Mouse (Mus musculus): ENCODE results near the gene B3gnt3. TPM values are rescaled to one million over a fixed set of nuclear protein-coding genes. Genes with fewer than 3 reads are reported as not detected.
A peak's percentile ranks its signal among the peaks of the same experiment; 100 is the strongest.

Gene B3gnt3
- polyA plus RNA-seq, 1 experiment from 2014 or later = 0.59 TPM

DNA sequence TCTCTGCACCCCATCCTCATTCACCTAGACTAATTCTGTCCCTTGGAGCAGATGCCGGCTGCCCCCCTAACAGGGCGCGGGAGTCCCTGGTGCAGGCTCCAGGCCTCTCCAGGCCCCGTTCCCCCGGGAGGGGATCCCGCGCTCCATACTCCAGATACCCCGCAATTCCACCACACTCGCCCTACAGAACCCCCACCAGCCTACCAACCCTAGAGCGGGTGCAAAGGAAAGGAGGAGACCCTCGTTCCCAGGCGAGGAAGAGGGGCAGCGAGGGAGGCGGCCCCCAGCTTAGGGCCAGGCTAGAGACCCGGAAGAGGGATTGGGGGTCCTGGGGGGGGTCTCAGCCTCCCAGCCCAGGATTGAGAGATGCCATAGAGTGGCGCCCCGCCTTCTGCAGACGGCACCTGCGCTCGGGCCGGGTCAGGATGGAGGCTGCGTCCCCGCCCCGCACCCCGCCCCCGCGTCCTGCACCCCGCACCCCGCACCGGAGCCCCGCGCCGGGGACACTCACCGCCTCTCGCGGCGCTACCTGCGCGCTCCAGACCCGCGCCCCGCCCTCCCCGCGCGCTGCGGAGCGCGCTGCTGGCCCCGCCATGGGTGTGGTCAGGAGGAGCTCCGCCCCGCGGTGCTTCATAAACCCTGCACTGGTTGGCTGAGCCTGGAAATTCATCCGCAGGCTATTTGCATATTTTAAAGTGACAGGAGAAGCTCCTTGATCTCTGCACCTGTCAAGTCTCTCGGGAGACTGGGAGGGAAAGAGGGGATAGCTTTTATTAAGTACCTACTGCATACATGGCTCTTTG, 23.7 kb upstream of the B3gnt3 start, which contains the start of gene Fcho1:
TSS of gene Fcho1 (minus strand) at position 595 of the 803 bp plus-strand sequence.
- 1% methylated on average over 52 of the region's 54 CpGs for WGBS
- Histone ChIP-seq H3K9ac (peak within 1 kb of the TSS; percentile 89), H3K27ac (peak within 1 kb of the TSS; percentile 35; the same call in 1 of the 2 replicates), H3K9me3 (replicated peaks) (no peaks in the 10 kb centered on the region), H3K4me3 (peak within 1 kb of the TSS; percentile 81), H3K4me2 (replicated peaks) (peak within 1 kb of the TSS; percentile 83), H3K36me3 (no peaks in the 10 kb centered on the region), H3K4me1 (peaks cover 54% of the 10 kb centered on the region), H3K27me3 (peaks cover 23% of the 10 kb centered on the region)
- ATAC-seq (ENCODE audit: low FRiP score) = peak; percentile 85

DNA sequence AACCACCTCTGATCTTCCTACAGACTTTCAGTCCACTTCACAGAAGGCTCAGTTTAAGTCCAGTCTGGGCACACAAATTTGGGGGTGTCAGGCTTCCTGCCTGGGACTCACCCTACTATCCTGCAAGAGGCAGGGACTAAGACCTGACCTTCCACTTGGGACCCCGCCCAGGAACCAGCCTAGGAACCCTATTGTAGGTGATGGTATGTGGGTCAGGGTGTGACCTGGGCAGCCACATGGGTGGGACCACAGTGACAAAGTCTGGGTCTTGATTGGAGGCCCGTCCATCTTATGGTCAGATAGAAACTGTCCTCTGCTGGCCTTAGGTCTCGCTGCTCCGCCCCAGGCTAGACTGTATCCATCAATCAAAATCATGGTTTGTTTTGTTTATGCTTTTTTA, 22.8 kb upstream of the B3gnt3 start:
- 0 out of 2 replicates have a peak overlapping the region, but pooled peaks have one; percentile 81 for H3K4me3 ChIP-seq
- peak overlapping the region; percentile 89; the same call in 1 of the 2 replicates for H3K9ac ChIP-seq

DNA sequence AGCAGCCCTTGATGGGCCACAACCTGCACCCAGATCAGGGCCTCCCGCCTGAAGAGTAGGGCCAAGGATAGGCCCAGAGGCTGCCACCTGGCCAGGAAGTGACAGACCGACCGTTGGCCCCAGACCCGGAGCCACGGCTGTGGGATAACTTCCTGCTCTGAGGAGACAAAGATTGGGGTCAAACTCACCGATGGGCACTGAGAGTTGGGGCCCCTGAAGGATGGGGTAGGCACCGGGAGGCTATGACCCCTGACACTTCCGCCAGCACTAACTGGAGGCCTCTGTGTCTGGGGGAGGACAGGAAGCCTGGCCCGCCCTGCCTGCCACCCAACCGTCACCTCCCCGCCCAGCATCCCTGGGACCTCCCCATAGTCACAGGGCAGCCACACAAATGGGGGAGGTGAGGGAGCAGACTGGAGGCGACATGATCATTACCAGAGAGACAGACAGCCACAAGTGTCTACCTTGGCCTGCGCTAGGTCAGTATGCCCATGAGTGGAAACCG, 21.5 kb upstream of the B3gnt3 start:
- H3K4me1 ChIP-seq = peaks cover 61% of the 10 kb centered on the region
- 69% methylated on average over 14 of the region's 14 CpGs for WGBS
- H3K4me2 ChIP-seq (replicated peaks) = no peak overlapping the region
- H3K27me3 ChIP-seq = peaks cover 20% of the 10 kb centered on the region
- no peaks in the 10 kb centered on the region for H3K36me3 ChIP-seq
- no peak overlapping the region for H3K9ac ChIP-seq
- H3K4me3 ChIP-seq = no peak overlapping the region
- H3K9me3 ChIP-seq (replicated peaks) = no peaks in the 10 kb centered on the region
- ATAC-seq (ENCODE audit: low FRiP score) = no peak
- no peak overlapping the region for H3K27ac ChIP-seq

More for the DNA sequence above, 22.8 kb upstream of the B3gnt3 start:
- 56% methylated on average over 4 of the region's 4 CpGs for WGBS
- Histone ChIP-seq H3K36me3 (no peaks in the 10 kb centered on the region), H3K27me3 (peaks cover 20% of the 10 kb centered on the region), H3K9me3 (replicated peaks) (no peaks in the 10 kb centered on the region), H3K27ac (no peak overlapping the region), H3K4me2 (replicated peaks) (peak overlapping the region; percentile 83), H3K4me1 (peaks cover 62% of the 10 kb centered on the region)
- ATAC-seq (ENCODE audit: low FRiP score) = no peak

DNA sequence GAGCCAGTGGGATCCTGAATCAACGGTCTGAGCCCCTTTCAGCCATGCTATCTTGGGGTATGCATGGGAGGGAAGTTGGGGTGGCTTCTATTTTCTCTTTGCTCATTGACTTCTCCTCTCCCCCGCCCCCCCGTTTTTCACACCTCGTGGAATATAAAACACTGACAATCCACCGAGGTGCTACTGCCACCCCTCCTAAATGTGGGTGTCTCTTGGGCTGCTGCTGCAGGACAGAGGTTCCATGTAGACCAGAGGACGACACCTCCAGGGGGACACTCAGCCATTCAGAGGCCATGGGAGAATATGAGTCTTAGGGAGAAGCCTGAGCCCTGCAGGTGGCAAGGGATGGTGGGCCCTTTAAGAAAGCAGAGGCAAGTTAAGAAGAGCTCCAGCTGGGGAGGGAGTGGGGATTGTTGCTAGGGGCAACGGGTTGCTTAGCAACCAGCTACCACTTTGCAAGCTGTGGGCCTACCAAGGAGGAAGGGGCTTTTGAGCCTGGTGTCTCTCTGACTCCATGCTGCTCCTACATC, 18.4 kb upstream of the B3gnt3 start:
- H3K27ac ChIP-seq = peak overlapping the region; percentile 61
- no peaks in the 10 kb centered on the region for H3K9me3 ChIP-seq (replicated peaks)
- WGBS = 28% methylated on average over 7 of the region's 7 CpGs
- H3K4me3 ChIP-seq = 0 out of 2 replicates have a peak overlapping the region, but pooled peaks have one; percentile 2
- H3K4me2 ChIP-seq (replicated peaks) = peak overlapping the region; percentile 34
- H3K36me3 ChIP-seq = peaks cover 18% of the 10 kb centered on the region
- H3K9ac ChIP-seq = no peak overlapping the region
- H3K4me1 ChIP-seq = peaks cover 58% of the 10 kb centered on the region
- ATAC-seq (ENCODE audit: low FRiP score) = peak; percentile 83
- peaks cover 6% of the 10 kb centered on the region for H3K27me3 ChIP-seq

DNA sequence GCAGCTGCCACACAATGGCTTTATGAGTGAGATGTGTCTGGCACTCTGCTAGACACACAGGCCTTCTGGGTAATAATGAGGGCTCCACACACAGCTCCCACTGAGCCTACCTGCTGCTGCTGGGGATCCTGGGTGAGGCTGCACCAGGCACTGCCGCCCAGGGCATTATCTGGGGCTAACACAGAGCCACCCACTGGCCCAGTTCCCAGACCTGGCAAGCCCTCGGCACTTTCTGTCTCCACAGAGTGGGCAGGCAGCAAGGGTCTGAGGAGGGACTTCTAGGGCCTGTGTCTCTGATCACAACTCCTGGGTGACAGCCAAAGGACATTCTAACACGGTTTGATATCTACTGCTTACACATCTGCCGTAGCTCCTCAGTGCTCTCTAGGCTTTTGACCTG, 17.6 kb upstream of the B3gnt3 start:
- Histone ChIP-seq H3K27me3 (peaks cover 4% of the 10 kb centered on the region; the same call in 1 of the 2 replicates), H3K4me2 (replicated peaks) (no peak overlapping the region), H3K4me1 (peaks cover 50% of the 10 kb centered on the region), H3K9me3 (replicated peaks) (no peaks in the 10 kb centered on the region), H3K9ac (no peak overlapping the region), H3K27ac (peak overlapping the region; percentile 60), H3K36me3 (peaks cover 18% of the 10 kb centered on the region), H3K4me3 (no peak overlapping the region)
- peak; percentile 9; the same call in 1 of the 2 replicates for ATAC-seq (ENCODE audit: low FRiP score)
- 55% methylated on average over 4 of the region's 4 CpGs for WGBS

DNA sequence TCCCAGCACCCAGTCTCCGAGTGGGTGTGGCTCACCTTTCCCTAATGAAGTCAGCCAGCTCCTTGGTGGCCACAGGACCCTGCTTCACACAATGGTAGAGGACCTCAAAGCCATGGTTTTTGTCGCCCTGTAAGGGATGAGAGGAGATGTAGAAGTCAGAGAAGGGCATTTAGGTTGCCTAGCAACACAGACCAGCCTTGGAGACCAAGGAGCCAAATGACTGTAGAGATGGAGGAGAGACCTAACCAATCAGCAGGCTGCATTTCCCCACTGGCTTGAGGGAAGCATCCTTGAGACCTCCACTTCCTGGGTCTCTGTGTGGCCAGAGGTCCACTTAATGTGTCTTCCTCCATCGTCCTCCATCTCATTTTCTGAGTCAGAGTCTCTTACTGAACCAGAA, 16.7 kb upstream of the B3gnt3 start:
- 27% methylated on average over 3 of the region's 3 CpGs for WGBS
- Histone ChIP-seq H3K9me3 (replicated peaks) (no peaks in the 10 kb centered on the region), H3K27me3 (peaks cover 4% of the 10 kb centered on the region; the same call in 1 of the 2 replicates), H3K4me2 (replicated peaks) (no peak overlapping the region), H3K4me3 (no peak overlapping the region), H3K9ac (no peak overlapping the region), H3K36me3 (peaks cover 18% of the 10 kb centered on the region), H3K27ac (no peak overlapping the region), H3K4me1 (peaks cover 48% of the 10 kb centered on the region)
- no peak for ATAC-seq (ENCODE audit: low FRiP score)

DNA sequence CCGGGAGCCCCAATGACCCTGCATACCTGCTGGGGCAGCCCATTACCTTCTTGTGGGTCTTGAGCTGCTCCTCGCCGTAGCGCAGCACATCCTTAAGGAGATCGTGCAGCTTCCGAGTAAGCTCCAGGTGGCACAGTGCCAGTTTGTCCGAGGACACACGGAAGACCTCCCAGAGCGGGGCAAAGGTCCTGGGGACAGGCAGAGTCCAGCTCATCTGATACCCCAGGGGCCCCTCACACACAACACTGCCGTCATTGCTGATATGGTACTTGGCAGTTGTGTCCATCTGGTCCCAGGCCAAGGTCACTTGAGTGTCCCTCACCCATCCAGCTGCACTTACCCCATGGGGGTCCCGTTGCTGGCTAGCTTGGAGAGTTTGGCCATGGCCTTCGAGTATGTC, 15.5 kb upstream of the B3gnt3 start:
- no peak overlapping the region for H3K9ac ChIP-seq
- no peak overlapping the region for H3K27ac ChIP-seq
- peaks cover 18% of the 10 kb centered on the region for H3K36me3 ChIP-seq
- no peak overlapping the region for H3K4me2 ChIP-seq (replicated peaks)
- H3K4me3 ChIP-seq = no peak overlapping the region
- no peaks in the 10 kb centered on the region for H3K9me3 ChIP-seq (replicated peaks)
- ATAC-seq (ENCODE audit: low FRiP score) = no peak
- H3K4me1 ChIP-seq = peaks cover 39% of the 10 kb centered on the region
- 0 out of 2 replicates have a peak, but pooled peaks cover 3% of the 10 kb centered on the region for H3K27me3 ChIP-seq
- WGBS = 90% methylated on average over 12 of the region's 12 CpGs

DNA sequence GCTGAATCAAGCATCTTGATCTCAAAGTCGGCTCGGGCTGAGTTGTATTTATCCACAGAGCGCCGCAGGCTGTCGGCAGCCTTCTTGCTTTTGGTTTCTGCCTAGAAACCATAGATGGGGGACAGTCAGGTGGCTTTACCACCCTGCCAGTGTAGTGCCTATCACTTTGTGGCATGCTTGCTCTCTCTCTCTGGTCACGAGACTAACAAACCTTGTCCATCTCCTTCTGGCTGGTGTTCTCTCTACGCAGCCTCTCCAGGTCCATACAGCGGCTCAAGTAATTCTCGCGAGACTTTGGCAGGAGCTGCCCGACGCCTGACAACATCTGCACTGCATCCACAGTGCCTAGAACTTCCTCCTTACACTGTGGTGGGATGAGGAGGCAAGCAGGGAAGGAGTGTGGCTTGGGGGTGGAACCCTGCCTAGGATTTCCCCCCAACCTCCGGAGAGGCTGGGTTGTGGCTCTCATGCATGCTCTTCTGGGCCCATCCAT, 15.0 kb upstream of the B3gnt3 start:
- no peak for ATAC-seq (ENCODE audit: low FRiP score)
- no peak overlapping the region for H3K4me2 ChIP-seq (replicated peaks)
- no peaks in the 10 kb centered on the region for H3K9me3 ChIP-seq (replicated peaks)
- peaks cover 22% of the 10 kb centered on the region for H3K36me3 ChIP-seq
- H3K4me3 ChIP-seq = no peak overlapping the region
- H3K27ac ChIP-seq = no peak overlapping the region
- WGBS = 84% methylated on average over 13 of the region's 13 CpGs
- H3K4me1 ChIP-seq = peaks cover 35% of the 10 kb centered on the region
- H3K9ac ChIP-seq = no peak overlapping the region
- 0 out of 2 replicates have a peak, but pooled peaks cover 3% of the 10 kb centered on the region for H3K27me3 ChIP-seq

DNA sequence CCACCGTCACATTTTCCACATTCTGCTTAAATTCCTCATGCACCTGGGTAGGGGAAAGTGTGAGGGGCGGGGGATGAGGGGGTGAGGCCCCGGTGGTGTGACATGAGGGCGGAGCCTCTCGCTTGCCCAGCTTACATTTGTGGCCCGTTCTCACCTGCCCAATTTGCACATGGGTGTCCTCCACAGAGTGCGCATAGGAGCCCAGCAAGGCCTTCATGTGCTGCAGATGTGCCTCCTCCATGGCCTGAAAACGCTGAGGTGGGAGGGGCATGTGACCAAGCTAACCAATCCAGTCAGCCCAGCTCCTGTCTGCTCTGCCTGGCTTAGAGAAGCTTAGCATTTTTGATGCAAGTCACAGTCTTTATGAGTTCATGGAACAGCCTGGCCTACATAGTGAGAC, 13.9 kb upstream of the B3gnt3 start:
- no peak for ATAC-seq (ENCODE audit: low FRiP score)
- no peaks in the 10 kb centered on the region for H3K9me3 ChIP-seq (replicated peaks)
- H3K9ac ChIP-seq = no peak overlapping the region
- 0 out of 2 replicates have a peak, but pooled peaks cover 3% of the 10 kb centered on the region for H3K27me3 ChIP-seq
- H3K27ac ChIP-seq = no peak overlapping the region
- H3K36me3 ChIP-seq = peaks cover 23% of the 10 kb centered on the region
- peaks cover 24% of the 10 kb centered on the region for H3K4me1 ChIP-seq
- H3K4me2 ChIP-seq (replicated peaks) = no peak overlapping the region
- no peak overlapping the region for H3K4me3 ChIP-seq
- 56% methylated on average over 8 of the region's 8 CpGs for whole genome bisulfite sequencing

DNA sequence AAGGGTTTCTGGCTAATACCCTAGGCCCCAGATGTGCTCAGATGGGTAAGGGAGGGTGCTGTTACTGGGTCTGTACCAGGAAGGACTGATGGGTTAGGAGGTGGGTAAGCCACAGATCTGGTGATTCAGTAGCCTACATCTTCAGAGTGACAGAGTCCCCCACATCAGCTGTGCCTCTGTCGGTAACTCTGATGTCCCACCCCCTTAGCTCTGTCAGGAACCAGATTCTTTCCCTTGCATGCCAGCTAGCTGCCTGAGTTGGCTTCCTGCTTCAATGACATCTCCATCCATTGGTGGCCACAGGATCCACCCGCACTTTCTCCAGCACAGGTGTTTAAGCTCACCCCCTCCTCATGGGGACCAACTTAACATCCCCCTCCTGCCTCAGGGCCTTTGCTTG, 10.0 kb upstream of the B3gnt3 start:
- Histone ChIP-seq H3K36me3 (peaks cover 11% of the 10 kb centered on the region; the same call in 1 of the 2 replicates), H3K9me3 (replicated peaks) (no peaks in the 10 kb centered on the region), H3K4me3 (no peak overlapping the region), H3K4me1 (peaks cover 5% of the 10 kb centered on the region; the same call in 1 of the 2 replicates), H3K4me2 (replicated peaks) (no peak overlapping the region), H3K27me3 (peaks cover 29% of the 10 kb centered on the region), H3K27ac (no peak overlapping the region), H3K9ac (no peak overlapping the region)
- 92% methylated on average over 2 of the region's 2 CpGs for WGBS
- no peak for ATAC-seq (ENCODE audit: low FRiP score)

DNA sequence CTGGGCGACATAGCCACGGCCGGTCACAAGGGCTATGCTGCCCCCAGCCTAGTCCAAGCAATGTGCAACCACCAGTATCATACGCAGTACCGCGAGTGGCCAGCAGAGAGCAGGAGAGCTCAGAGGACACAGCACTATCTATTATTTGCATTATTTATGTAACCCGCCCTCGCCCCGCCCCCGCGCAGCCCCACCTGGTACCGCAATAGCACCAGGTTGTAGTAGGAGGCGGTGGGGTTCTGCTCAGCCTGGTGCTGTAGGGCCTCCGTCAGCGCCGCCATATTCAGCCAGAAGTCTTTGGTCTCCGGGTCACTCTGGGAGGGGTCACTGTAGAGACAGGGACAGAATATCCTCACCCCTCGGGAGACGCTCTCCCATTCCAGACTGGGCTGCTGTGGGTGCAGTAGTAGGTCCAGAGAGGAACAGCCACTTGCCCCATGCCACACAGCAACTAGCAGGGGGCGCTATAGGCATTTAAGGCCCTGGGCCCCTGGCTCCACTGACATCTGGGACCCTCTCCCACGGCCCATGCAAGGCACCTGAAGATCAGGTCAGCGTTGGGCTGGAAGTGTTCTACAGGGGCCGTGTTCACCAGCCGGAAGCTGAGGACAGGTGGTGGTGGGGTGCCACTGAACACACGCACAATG, 8.3 kb upstream of the B3gnt3 start:
- peak; percentile 69 for ATAC-seq (ENCODE audit: low FRiP score)
- Histone ChIP-seq H3K36me3 (peaks cover 5% of the 10 kb centered on the region; the same call in 1 of the 2 replicates), H3K4me2 (replicated peaks) (peak overlapping the region; percentile 49), H3K4me3 (peak overlapping the region; percentile 22; the same call in 1 of the 2 replicates), H3K27ac (no peak overlapping the region), H3K9me3 (replicated peaks) (no peaks in the 10 kb centered on the region), H3K27me3 (peaks cover 34% of the 10 kb centered on the region), H3K9ac (peak overlapping the region; percentile 33), H3K4me1 (peaks cover 5% of the 10 kb centered on the region; the same call in 1 of the 2 replicates)
- 20% methylated on average over 25 of the region's 25 CpGs for WGBS
